28 mouse cellular contexts compared by ENCODE assay signal in the genomic region with DNA sequence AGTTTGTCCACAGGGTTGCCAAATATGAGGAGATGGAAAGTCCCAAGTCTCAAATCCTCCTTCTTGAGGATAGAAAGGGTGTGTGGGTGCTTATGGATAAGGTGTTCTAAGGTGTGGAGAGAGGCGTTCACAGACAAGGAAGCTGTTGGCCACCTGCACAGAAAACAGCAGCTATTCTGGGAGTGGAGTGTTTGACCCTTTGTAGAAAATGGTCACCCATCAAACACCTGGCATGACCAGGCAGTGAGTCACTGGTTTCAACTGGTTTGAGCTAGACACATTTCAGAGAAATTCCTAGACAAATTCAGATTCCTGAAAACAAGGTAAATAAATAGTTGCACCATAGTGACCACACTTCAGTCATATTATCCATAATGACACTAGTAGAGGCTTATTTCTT. TPM values are rescaled to one million over a fixed set of nuclear protein-coding genes. Genes with fewer than 3 reads are reported as not detected.
DNase-seq lines count a peak whose midpoint lies in the region; ATAC-seq and TF ChIP-seq lines count a peak whose summit lies in the region.
"Had no signal": no experiment of that assay in that cellular context is flagged by ENCODE, and none has a peak within 500 bp of the region (broad histone marks: within the 10 kb centered on the region; RNA-seq: fewer than 3 reads in every experiment).

No protein-coding gene starts in this region.

- DNase-seq in gastrocnemius, adult 2 months, result no peak
- no peak for DNase-seq in gastrocnemius, postnatal 10 days
- DNase-seq in layer of hippocampus, adult 2 months (ENCODE audit: low spot score in 2 of 2), result no peak
- DNase-seq in layer of hippocampus, adult 9-11 months, result no peak
- peak; percentile 75 for DNase-seq in lung, postnatal 36 days
- DNase-seq in lung, postnatal 4 days, result no peak
- DNase-seq: adrenal gland, postnatal 25 days; cerebellum, adult 11-12 months; cerebellum, postnatal 10 days; heart, postnatal 36 days; right cerebral cortex, adult 18-20 months; spleen, adult 18-20 months had no signal

- H3K27ac ChIP-seq in gastrocnemius, adult 2 months, result peak overlapping the region; percentile 8; the same call in 1 of the 2 replicates
- peak overlapping the region; percentile 39; the same call in 1 of the 2 replicates for H3K27ac ChIP-seq in layer of hippocampus, adult 2 months
- H3K27ac ChIP-seq: embryonic facial prominence, embryonic 13.5 days; heart, embryonic 10.5 days; hindbrain, embryonic 12.5 days; hindbrain, postnatal 0 days; intestine, embryonic 15.5 days; kidney, embryonic 15.5 days; limb, embryonic 10.5 days; limb, embryonic 15.5 days; liver, embryonic 14.5 days; midbrain, embryonic 12.5 days; neural tube, embryonic 12.5 days had no signal

- no peak for ATAC-seq in erythroblast, adult 5-6 weeks (replicated peaks; ENCODE audit: low FRiP score, poor library complexity, severe bottlenecking)
- ATAC-seq: forebrain, embryonic 16.5 days; hindbrain, postnatal 0 days; intestine, embryonic 15.5 days had no signal

- TF ChIP-seq CTCF in gastrocnemius, adult 2 months (IDR thresholded peaks at IDR 0.05), result no peak
- TF ChIP-seq CTCF in layer of hippocampus, adult 2 months (conservative IDR thresholded peaks at IDR 0.05), result no peak

- no peak overlapping the region for H3K4me3 ChIP-seq in gastrocnemius, adult 2 months
- no peak overlapping the region for H3K4me3 ChIP-seq in layer of hippocampus, adult 2 months
- H3K4me3 ChIP-seq: embryonic facial prominence, embryonic 13.5 days; erythroblast, embryonic 14.5 days; heart, embryonic 10.5 days; hindbrain, embryonic 12.5 days; intestine, embryonic 15.5 days; kidney, embryonic 15.5 days; limb, embryonic 10.5 days; limb, embryonic 15.5 days; megakaryocyte, embryonic 14.5 days; midbrain, embryonic 12.5 days; myocyte; neural tube, embryonic 12.5 days had no signal

- intact Hi-C loops in gastrocnemius, adult 2 months (cut with DNase I), result no loop called here

RNA-seq across cellular contexts. Expression of a gene that starts 29.8 kb away (rescaled TPM):
- total RNA-seq in gastrocnemius, adult 2 months (2021), result 10 to 100 TPM; 53.5 to 69.1 TPM
- total RNA-seq in gastrocnemius, postnatal 10 days (2021), result 10 to 100 TPM; 58.8 to 59.0 TPM
- total RNA-seq in layer of hippocampus, adult 2 months (2021), result 10 to 100 TPM; 64.5 to 66.8 TPM
- 9.2 and 24.0 TPM in 2 replicates for total RNA-seq in erythroblast, adult 5-6 weeks (2015; ENCODE audit: low replicate concordance)
- 11.8 and 22.2 TPM in 2 replicates for total RNA-seq in erythroblast, adult 5-6 weeks (2017; ENCODE audit: low replicate concordance)
